Mouse (Mus musculus): Measurements from ENCODE around the gene Wdr31.

Wdr31 gene

GRCm38 (mm10) chr4:62439793-62440192 is 30.9 kb downstream of the Wdr31 start:
- DNase-seq: no peak

- no peak for DNase-seq
Measured at GRCm38 (mm10) chr4:62437871-62438270, 32.8 kb downstream of the Wdr31 start.

GRCm38 (mm10) chr4:62437256-62437778 is 33.4 kb downstream of the Wdr31 start:
- no peak for DNase-seq

- DNase-seq: no peak
Measured at GRCm38 (mm10) chr4:62435081-62435480, 35.6 kb downstream of the Wdr31 start, which contains the start of gene Rnf183. Rnf183 (minus strand) TSS chr4:62435252.

GRCm38 (mm10) chr4:62433939-62434870 is 36.5 kb downstream of the Wdr31 start:
- no peak for DNase-seq

GRCm38 (mm10) chr4:62431522-62431921 is 39.2 kb downstream of the Wdr31 start:
- no peak for DNase-seq

- no peak for DNase-seq
Measured at GRCm38 (mm10) chr4:62430678-62431077, 40.0 kb downstream of the Wdr31 start.

- DNase-seq: no peak
Measured at GRCm38 (mm10) chr4:62429616-62430015, 41.1 kb downstream of the Wdr31 start.

GRCm38 (mm10) chr4:62427978-62428758 is 42.5 kb downstream of the Wdr31 start:
- DNase-seq: peak; percentile 20 to 33

- DNase-seq: no peak
Measured at GRCm38 (mm10) chr4:62425891-62426290, 44.8 kb downstream of the Wdr31 start.

- no peak for DNase-seq
Measured at GRCm38 (mm10) chr4:62419091-62419490, 51.6 kb downstream of the Wdr31 start.

- DNase-seq: no peak
Measured at GRCm38 (mm10) chr4:62418448-62418847, 52.2 kb downstream of the Wdr31 start.

GRCm38 (mm10) chr4:62411606-62412005 is 59.1 kb downstream of the Wdr31 start:
- DNase-seq: no peak

- peak in 1 of 2 experiments; percentile 18 for DNase-seq
Measured at GRCm38 (mm10) chr4:62410325-62410724, 60.4 kb downstream of the Wdr31 start.

- DNase-seq: no peak
Measured at GRCm38 (mm10) chr4:62409615-62410014, 61.1 kb downstream of the Wdr31 start.

- DNase-seq: peak; percentile 98 to 99
Measured at GRCm38 (mm10) chr4:62408601-62409282, 62.0 kb downstream of the Wdr31 start, which contains the start of the genes Cdc26 and Prpf4. Cdc26 (minus strand) TSS chr4:62408642. Prpf4 (plus strand) TSS chr4:62408797.

GRCm38 (mm10) chr4:62407730-62408582 is 62.7 kb downstream of the Wdr31 start:
- DNase-seq: peak; percentile 68 to 76

GRCm38 (mm10) chr4:62406133-62406532 is 64.6 kb downstream of the Wdr31 start:
- peak; percentile 7 to 14 for DNase-seq

GRCm38 (mm10) chr4:62398956-62399355 is 71.7 kb downstream of the Wdr31 start:
- DNase-seq: no peak
